Mouse (Mus musculus) MEL (cell line): ENCODE data around the gene D8Ertd738e. TPM values are rescaled to one million over a fixed set of nuclear protein-coding genes. Genes with fewer than 3 reads are reported as not detected.

ENCODE experiments used
- DNase-seq: peaks from one replicate; pipeline ENCODE4 v3.0.0; 2011; ENCODE audit warnings: low read depth, low spot score
- H3K27ac ChIP-seq: 2 replicates; pipeline ENCODE4 v1.5.1; 2012; ENCODE audit warnings: low read depth, mild to moderate bottlenecking, control low read depth, low read length, moderate library complexity; ENCODE audit not compliant: control insufficient read depth
- H3K27me3 ChIP-seq, 2 experiments: fragments of 150-350 bp in 1 of 2; sonication (generic) in 1 of 2; 2 replicates each; pipeline ENCODE4 v1.6.1; 2012; ENCODE audit warnings: low read length in 2 of 2, mild to moderate bottlenecking in 2 of 2, improper control_type of control experiment in 1 of 2, moderate library complexity in 1 of 2; ENCODE audit not compliant: insufficient read depth in 2 of 2, control insufficient read depth in 1 of 2
- H3K36me3 ChIP-seq, 2 experiments: 2 replicates each; pipeline ENCODE4 v1.6.1; 2012 to 2014; ENCODE audit warnings: low read length in 2 of 2, improper control_type of control experiment in 1 of 2, inconsistent platforms in 1 of 2, mild to moderate bottlenecking in 1 of 2; ENCODE audit not compliant: insufficient read depth in 2 of 2, control insufficient read depth in 1 of 2
- H3K4me1 ChIP-seq, 2 experiments: fragments of 150-350 bp in 1 of 2; sonication (generic) in 1 of 2; 2 replicates each; pipeline ENCODE4 v1.6.1; 2012; ENCODE audit warnings: low read length in 2 of 2, improper control_type of control experiment in 1 of 2, mild to moderate bottlenecking in 1 of 2; ENCODE audit not compliant: insufficient read depth in 2 of 2, control insufficient read depth in 1 of 2
- H3K4me3 ChIP-seq, 2 experiments: fragments of 150-350 bp in 1 of 2; sonication (generic) in 1 of 2; 2 replicates each; pipeline ENCODE4 v1.5.1; 2012; ENCODE audit warnings: low read depth in 2 of 2, low read length in 2 of 2, mild to moderate bottlenecking in 2 of 2, moderate library complexity in 2 of 2, control low read depth in 1 of 2, improper control_type of control experiment in 1 of 2; ENCODE audit not compliant: control insufficient read depth in 1 of 2, insufficient read depth in 1 of 2
- H3K79me2 ChIP-seq: 2 replicates; pipeline ENCODE4 v1.6.1; 2012; ENCODE audit warnings: mild to moderate bottlenecking, low read length, moderate library complexity; ENCODE audit not compliant: control insufficient read depth, poor library complexity, insufficient read depth
- H3K9ac ChIP-seq: 2 replicates; pipeline ENCODE4 v1.6.1; 2012; ENCODE audit warnings: low read depth, mild to moderate bottlenecking, control low read depth, low read length, moderate library complexity; ENCODE audit not compliant: control insufficient read depth, poor library complexity, severe bottlenecking
- H3K9me3 ChIP-seq: fragments of 150-350 bp; sonication (generic); replicated peaks from 2 replicates; pipeline ENCODE4 v1.6.1; 2012; ENCODE audit warnings: mild to moderate bottlenecking, low read length, improper control_type of control experiment, moderate library complexity; ENCODE audit not compliant: insufficient read depth
- CHD1 ChIP-seq: IDR thresholded peaks from 2 replicates; pipeline ENCODE4 v1.6.1; 2012; ENCODE audit warnings: low read depth, mild to moderate bottlenecking, inconsistent platforms, low read length, improper control_type of control experiment
- CTCF ChIP-seq, 3 experiments: IDR thresholded peaks in 2 of 3; conservative IDR thresholded peaks in 1 of 3; 2 replicates each; pipeline ENCODE4 v1.5.1; 2011 to 2012; ENCODE audit warnings: low read length in 3 of 3, low read depth in 2 of 3, mild to moderate bottlenecking in 2 of 3, improper control_type of control experiment in 1 of 3, inconsistent platforms in 1 of 3, mixed read lengths in 1 of 3, moderate library complexity in 1 of 3; ENCODE audit not compliant: control insufficient read depth in 1 of 3, insufficient read depth in 1 of 3, poor library complexity in 1 of 3, severe bottlenecking in 1 of 3
- ELF1 ChIP-seq: IDR thresholded peaks from 2 replicates; pipeline ENCODE4 v1.6.1; 2014; ENCODE audit warnings: low read depth, mild to moderate bottlenecking, inconsistent platforms, low read length, improper control_type of control experiment, moderate library complexity
- ETS1 ChIP-seq: IDR thresholded peaks from 2 replicates; pipeline ENCODE4 v1.6.1; 2012; ENCODE audit warnings: low read depth, mild to moderate bottlenecking, inconsistent platforms, low read length, improper control_type of control experiment, moderate library complexity
- JUND ChIP-seq: IDR thresholded peaks from 2 replicates; pipeline ENCODE4 v1.6.1; 2011; ENCODE audit warnings: low read depth, mild to moderate bottlenecking, improper control_type of control experiment, low read length
- KAT2A ChIP-seq: conservative IDR thresholded peaks from 2 replicates; pipeline ENCODE4 v1.6.1; 2012; ENCODE audit warnings: low read depth, low read length, improper control_type of control experiment, inconsistent platforms
- MYB ChIP-seq: IDR thresholded peaks from 2 replicates; pipeline ENCODE4 v1.6.1; 2011; ENCODE audit warnings: mild to moderate bottlenecking, low read depth, low read length, improper control_type of control experiment
- NRF1 ChIP-seq: IDR thresholded peaks from 2 replicates; pipeline ENCODE4 v1.6.1; 2014; ENCODE audit warnings: low read depth, mild to moderate bottlenecking, inconsistent platforms, low read length, improper control_type of control experiment, moderate library complexity; ENCODE audit not compliant: poor library complexity, insufficient read depth, severe bottlenecking
- TAL1 ChIP-seq: IDR thresholded peaks from 2 replicates; pipeline ENCODE4 v1.6.1; 2012; ENCODE audit warnings: mild to moderate bottlenecking, inconsistent platforms, low read length, moderate library complexity, mixed read lengths
- TBP ChIP-seq: IDR thresholded peaks from 2 replicates; pipeline ENCODE4 v1.8.0; 2011; ENCODE audit warnings: low read depth, low read length, improper control_type of control experiment
- USF1 ChIP-seq: IDR thresholded peaks from 2 replicates; pipeline ENCODE4 v1.6.1; 2014; ENCODE audit warnings: low read depth, mild to moderate bottlenecking, inconsistent platforms, low read length, improper control_type of control experiment, moderate library complexity
- USF2 ChIP-seq, 2 experiments: IDR thresholded peaks; 2 replicates each; pipeline ENCODE4 v1.6.1; 2011 to 2012; ENCODE audit warnings: improper control_type of control experiment in 2 of 2, low read length in 2 of 2, borderline replicate concordance in 1 of 2, inconsistent platforms in 1 of 2, low read depth in 1 of 2, mild to moderate bottlenecking in 1 of 2; ENCODE audit not compliant: insufficient read depth in 1 of 2
- polyA plus RNA-seq, 2 experiments: library from polyadenylated mRNA; stranded (reverse) in 1 of 2; unstranded in 1 of 2; fragments of >175 nt in 1 of 2; fragments of >200 nt in 1 of 2; gene quantifications; 2 replicates each; pipeline versions ENCODE4 v1.2.1 to v1.2.4; 2012; ENCODE audit warnings: low replicate concordance in 2 of 2, low read depth in 1 of 2; ENCODE audit not compliant: insufficient read length in 2 of 2, insufficient read depth in 1 of 2, missing spikeins in 1 of 2
- total RNA-seq: library from RNA; depleted of rRNA; stranded (reverse); fragments of 300-350 nt; gene quantifications from 2 replicates; pipeline ENCODE4 v1.2.3, GENCODE M21; 2012

The D8Ertd738e gene
- total and polyA plus RNA-seq, 3 experiments, result 149 to 164 TPM; not detected in 1

DNA sequence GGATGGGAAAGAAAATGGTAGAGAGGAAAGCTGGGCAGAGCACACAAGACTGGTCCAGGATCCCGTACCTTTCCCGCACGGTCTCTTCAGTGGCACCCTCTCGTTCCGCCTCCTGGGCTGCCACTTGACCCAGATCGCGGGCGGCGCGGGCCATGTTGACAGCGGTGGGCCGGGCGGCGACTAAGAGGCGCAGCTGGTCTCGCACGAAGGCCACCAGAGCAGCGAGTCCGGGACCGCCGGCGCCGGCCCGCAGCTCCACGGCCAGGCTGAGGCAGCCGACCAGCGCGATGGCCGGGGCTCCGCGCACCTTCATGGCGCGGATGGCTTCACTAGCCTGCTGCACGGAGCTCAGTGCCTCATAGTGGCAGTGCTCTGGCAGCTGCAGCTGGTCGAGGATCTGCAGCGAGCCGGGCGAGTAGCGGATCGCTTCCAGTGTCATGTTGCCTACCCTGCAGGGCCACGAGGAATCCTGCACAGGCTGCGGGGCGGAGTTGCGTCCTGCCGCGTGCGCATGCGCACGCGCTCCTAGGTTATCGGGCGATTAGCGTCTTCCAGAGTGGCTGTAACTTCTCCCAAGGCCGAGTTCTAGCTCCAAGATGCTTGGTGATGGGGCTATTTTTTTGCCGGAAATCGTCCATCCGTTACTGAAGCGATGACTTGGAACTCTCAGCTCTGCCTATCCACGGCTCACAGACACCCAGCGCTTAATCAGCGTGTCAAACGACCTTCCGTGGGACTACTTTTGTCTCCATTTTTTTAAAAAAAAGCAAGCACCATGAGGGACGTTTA lies 7.5 kb upstream of the D8Ertd738e start, which contains the start of gene Mri1 (continued):
- TF ChIP-seq MYB (no peak; the same call in 1 of the 2 replicates), NRF1 (peak; percentile 94), USF2 (IDR thresholded peaks at IDR 0.05; ENCODE audit: borderline replicate concordance in 1 of 2, insufficient read depth in 1 of 2, low read depth in 1 of 2, low read length in 2 of 2) (no peak)

DNA sequence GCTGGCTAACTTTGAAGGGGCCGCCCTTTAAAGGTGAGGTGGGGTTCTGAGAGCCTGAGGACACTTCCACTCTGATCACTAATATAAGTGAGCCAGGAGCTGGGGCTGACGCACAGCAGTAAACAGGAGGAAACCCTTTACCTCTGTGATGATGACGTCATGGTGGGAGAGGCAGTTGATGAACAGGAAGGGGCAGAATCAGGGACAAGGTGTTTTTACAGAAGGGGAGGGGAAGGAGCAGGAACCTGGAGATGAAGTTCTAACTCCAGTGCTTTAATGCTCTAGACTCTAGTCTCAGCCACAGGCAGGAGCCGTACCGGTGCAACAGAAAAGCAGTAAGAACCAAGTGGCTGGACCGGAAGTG lies 6.9 kb upstream of the D8Ertd738e start:
- peaks cover 2 to 6% of the 10 kb centered on the region in 2 experiments; a peak in 1 of 4 replicates for H3K4me1 ChIP-seq
- H3K4me3 ChIP-seq, result peak overlapping the region; percentile 77 to 86
- peak; percentile 69 for DNase-seq
- peak overlapping the region; percentile 67 for H3K27ac ChIP-seq
- H3K9ac ChIP-seq, result peak overlapping the region; percentile 88
- peaks cover 0 to 4% of the 10 kb centered on the region in 2 experiments; a peak in 2 of 4 replicates for H3K36me3 ChIP-seq
- H3K27me3 ChIP-seq, result no peaks in the 10 kb centered on the region
- 0 out of 2 replicates have a peak, but pooled peaks have one; percentile 5 for TF ChIP-seq ETS1
- 0 out of 2 replicates have a peak, but pooled peaks have one; percentile 33 for TF ChIP-seq ELF1
- TF ChIP-seq KAT2A, result no peak
- TF ChIP-seq TBP, result 0 out of 2 replicates have a peak, but pooled peaks have one; percentile 14
- TF ChIP-seq JUND, result peak; percentile 25; the same call in 1 of the 2 replicates
- no peak for TF ChIP-seq NRF1
- peaks cover 19% of the 10 kb centered on the region for H3K79me2 ChIP-seq
- no peaks in the 10 kb centered on the region for H3K9me3 ChIP-seq

DNA sequence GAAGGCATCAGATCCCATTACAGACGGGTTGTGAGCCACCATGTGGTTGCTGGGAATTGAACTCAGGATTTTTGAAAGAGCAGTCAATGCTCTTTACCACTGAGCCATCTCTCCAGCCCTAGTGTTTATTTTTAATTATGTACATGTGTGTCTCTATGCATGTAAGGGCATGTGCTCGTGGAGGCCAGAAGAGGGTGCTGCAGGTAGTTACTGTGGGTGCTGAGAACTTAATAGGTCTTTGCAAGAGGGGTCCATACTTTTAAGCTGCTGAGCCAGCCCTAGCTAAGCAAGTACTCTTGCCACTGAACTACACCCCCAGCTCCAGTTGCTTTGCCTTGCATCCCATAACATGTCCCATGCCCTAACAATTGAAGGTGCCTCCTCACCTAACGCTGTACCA lies 6.3 kb upstream of the D8Ertd738e start:
- peaks cover 2 to 6% of the 10 kb centered on the region in 2 experiments; a peak in 1 of 4 replicates for H3K4me1 ChIP-seq
- H3K27ac ChIP-seq, result no peak overlapping the region
- no peak overlapping the region for H3K9ac ChIP-seq
- no peak overlapping the region for H3K4me3 ChIP-seq
- no peaks in the 10 kb centered on the region for H3K9me3 ChIP-seq
- DNase-seq, result peak; percentile 60
- H3K79me2 ChIP-seq, result peaks cover 19% of the 10 kb centered on the region
- H3K36me3 ChIP-seq, result peaks cover 0 to 4% of the 10 kb centered on the region in 2 experiments; a peak in 2 of 4 replicates
- TF ChIP-seq CTCF (IDR thresholded peaks at IDR 0.05 in 2 of 3, conservative IDR thresholded peaks at IDR 0.05 in 1 of 3; ENCODE audit: control insufficient read depth in 1 of 3, insufficient read depth in 1 of 3, low read depth in 2 of 3, low read length in 3 of 3, poor library complexity in 1 of 3, severe bottlenecking in 1 of 3) (peak; percentile 32 to 40 (median 38)), CHD1 (no peak), TAL1 (no peak), USF1 (no peak)
- no peaks in the 10 kb centered on the region for H3K27me3 ChIP-seq
